Mouse (Mus musculus): ENCODE results near the gene Fig4. TPM values are rescaled to one million over a fixed set of nuclear protein-coding genes. Genes with fewer than 3 reads are reported as not detected.

Gene Fig4
- 15.7 and 16.7 TPM in 2 replicates for polyA plus RNA-seq (2016; fragmentation: Nextera tagmentation; extraction: Ambion mirVana)

- H3K27ac ChIP-seq = peak within 1 kb of the TSS; percentile 83
- under 1% methylated on average over 38 of the region's 38 CpGs for WGBS
- peak; percentile 86 for DNase-seq (ENCODE audit: extremely low spot score, low spot score)
Observed at GRCm38 (mm10) chr10:41302689-41303431, at the start of gene Fig4. Gene Fig4 (minus strand): TSS chr10:41303260.

GRCm38 (mm10) chr10:41341346-41341745 lies 38.3 kb upstream of the Fig4 start:
- H3K9me3 ChIP-seq = no peaks in the 10 kb centered on the region
- DNase-seq (ENCODE audit: extremely low spot score, low spot score) = no peak
- H3K27me3 ChIP-seq (ENCODE audit: poor library complexity, severe bottlenecking) = no peaks in the 10 kb centered on the region
- no peak overlapping the region for H3K27ac ChIP-seq
- H3K4me3 ChIP-seq = no peak overlapping the region
- WGBS = 94% methylated on average over 7 of the region's 7 CpGs
- no peaks in the 10 kb centered on the region for H3K36me3 ChIP-seq (replicated peaks)
- no peaks in the 10 kb centered on the region for H3K4me1 ChIP-seq

More at GRCm38 (mm10) chr10:41302689-41303431, at the start of gene Fig4:
- Histone ChIP-seq H3K4me1 (peaks cover 11% of the 10 kb centered on the region), H3K36me3 (replicated peaks) (no peaks in the 10 kb centered on the region), H3K9me3 (no peaks in the 10 kb centered on the region), H3K4me3 (peak within 1 kb of the TSS; percentile 84), H3K27me3 (ENCODE audit: poor library complexity, severe bottlenecking) (no peaks in the 10 kb centered on the region)

GRCm38 (mm10) chr10:41332533-41333043 lies 29.5 kb upstream of the Fig4 start:
- no peaks in the 10 kb centered on the region for H3K4me1 ChIP-seq
- H3K27me3 ChIP-seq (ENCODE audit: poor library complexity, severe bottlenecking) = no peaks in the 10 kb centered on the region
- no peaks in the 10 kb centered on the region for H3K36me3 ChIP-seq (replicated peaks)
- no peak overlapping the region for H3K4me3 ChIP-seq
- no peaks in the 10 kb centered on the region for H3K9me3 ChIP-seq
- DNase-seq (ENCODE audit: extremely low spot score, low spot score) = no peak
- no peak overlapping the region for H3K27ac ChIP-seq
- 88% methylated on average over 2 of the region's 2 CpGs for WGBS

GRCm38 (mm10) chr10:41315866-41316265 lies 12.8 kb upstream of the Fig4 start:
- DNase-seq (ENCODE audit: extremely low spot score, low spot score) = no peak
- H3K4me1 ChIP-seq = no peaks in the 10 kb centered on the region
- no peaks in the 10 kb centered on the region for H3K27me3 ChIP-seq (ENCODE audit: poor library complexity, severe bottlenecking)
- no peaks in the 10 kb centered on the region for H3K9me3 ChIP-seq
- H3K4me3 ChIP-seq = no peak overlapping the region
- WGBS = 83% methylated on average over 3 of the region's 3 CpGs
- no peak overlapping the region for H3K27ac ChIP-seq
- H3K36me3 ChIP-seq (replicated peaks) = no peaks in the 10 kb centered on the region

GRCm38 (mm10) chr10:41308205-41308604 lies 5.1 kb upstream of the Fig4 start:
- 90% methylated on average over 4 of the region's 4 CpGs for WGBS
- H3K9me3 ChIP-seq = no peaks in the 10 kb centered on the region
- H3K27ac ChIP-seq = no peak overlapping the region
- H3K4me3 ChIP-seq = no peak overlapping the region
- H3K27me3 ChIP-seq (ENCODE audit: poor library complexity, severe bottlenecking) = no peaks in the 10 kb centered on the region
- no peak for DNase-seq (ENCODE audit: extremely low spot score, low spot score)
- H3K36me3 ChIP-seq (replicated peaks) = no peaks in the 10 kb centered on the region
- H3K4me1 ChIP-seq = no peaks in the 10 kb centered on the region

- 83% methylated on average over 9 of the region's 9 CpGs for WGBS
- Histone ChIP-seq H3K4me1 (peaks cover 11% of the 10 kb centered on the region), H3K9me3 (no peaks in the 10 kb centered on the region), H3K4me3 (no peak overlapping the region), H3K27ac (no peak overlapping the region), H3K27me3 (ENCODE audit: poor library complexity, severe bottlenecking) (no peaks in the 10 kb centered on the region), H3K36me3 (replicated peaks) (no peaks in the 10 kb centered on the region)
- no peak for DNase-seq (ENCODE audit: extremely low spot score, low spot score)
Observed at GRCm38 (mm10) chr10:41304961-41305455, 1.9 kb upstream of the Fig4 start.

GRCm38 (mm10) chr10:41303639-41304444 lies 782 bp upstream of the Fig4 start, which contains the start of gene Ak9:
Gene Ak9 (plus strand): TSS chr10:41303980.
- Histone ChIP-seq H3K4me3 (peak within 1 kb of the TSS; percentile 84), H3K4me1 (peaks cover 11% of the 10 kb centered on the region), H3K27ac (peak within 1 kb of the TSS; percentile 83), H3K27me3 (ENCODE audit: poor library complexity, severe bottlenecking) (no peaks in the 10 kb centered on the region), H3K9me3 (no peaks in the 10 kb centered on the region), H3K36me3 (replicated peaks) (no peaks in the 10 kb centered on the region)
- under 1% methylated on average over 25 of the region's 25 CpGs for WGBS
- peak; percentile 84 for DNase-seq (ENCODE audit: extremely low spot score, low spot score)

GRCm38 (mm10) chr10:41300161-41300560 lies 2.9 kb downstream of the Fig4 start:
- DNase-seq (ENCODE audit: extremely low spot score, low spot score) = no peak
- Histone ChIP-seq H3K27ac (no peak overlapping the region), H3K36me3 (replicated peaks) (no peaks in the 10 kb centered on the region), H3K9me3 (no peaks in the 10 kb centered on the region), H3K4me3 (no peak overlapping the region), H3K27me3 (ENCODE audit: poor library complexity, severe bottlenecking) (no peaks in the 10 kb centered on the region), H3K4me1 (peaks cover 13% of the 10 kb centered on the region)
- 71% methylated on average over 1 of the region's 1 CpGs for WGBS

GRCm38 (mm10) chr10:41295145-41295544 lies 7.9 kb downstream of the Fig4 start:
- Histone ChIP-seq H3K9me3 (no peaks in the 10 kb centered on the region), H3K27ac (no peak overlapping the region), H3K36me3 (replicated peaks) (no peaks in the 10 kb centered on the region), H3K4me1 (peaks cover 23% of the 10 kb centered on the region), H3K27me3 (ENCODE audit: poor library complexity, severe bottlenecking) (no peaks in the 10 kb centered on the region), H3K4me3 (no peak overlapping the region)
- WGBS = 51% methylated on average over 7 of the region's 7 CpGs
- DNase-seq (ENCODE audit: extremely low spot score, low spot score) = no peak

GRCm38 (mm10) chr10:41294734-41295133 lies 8.3 kb downstream of the Fig4 start:
- 88% methylated on average over 11 of the region's 11 CpGs for WGBS

GRCm38 (mm10) chr10:41293019-41293418 lies 10.0 kb downstream of the Fig4 start:
- H3K4me3 ChIP-seq = no peak overlapping the region
- 45% methylated on average over 7 of the region's 7 CpGs for WGBS
- no peaks in the 10 kb centered on the region for H3K9me3 ChIP-seq
- H3K4me1 ChIP-seq = peaks cover 32% of the 10 kb centered on the region
- DNase-seq (ENCODE audit: extremely low spot score, low spot score) = no peak
- peak overlapping the region; percentile 40; the same call in 1 of the 2 replicates for H3K27ac ChIP-seq
- H3K27me3 ChIP-seq (ENCODE audit: poor library complexity, severe bottlenecking) = no peaks in the 10 kb centered on the region
- no peaks in the 10 kb centered on the region for H3K36me3 ChIP-seq (replicated peaks)

More at GRCm38 (mm10) chr10:41294734-41295133, 8.3 kb downstream of the Fig4 start:
- Histone ChIP-seq H3K27me3 (ENCODE audit: poor library complexity, severe bottlenecking) (no peaks in the 10 kb centered on the region), H3K4me3 (no peak overlapping the region), H3K9me3 (no peaks in the 10 kb centered on the region), H3K36me3 (replicated peaks) (no peaks in the 10 kb centered on the region), H3K4me1 (peaks cover 23% of the 10 kb centered on the region), H3K27ac (no peak overlapping the region)
- no peak for DNase-seq (ENCODE audit: extremely low spot score, low spot score)

- H3K27me3 ChIP-seq (ENCODE audit: poor library complexity, severe bottlenecking) = no peaks in the 10 kb centered on the region
- no peak overlapping the region for H3K4me3 ChIP-seq
- no peak overlapping the region for H3K27ac ChIP-seq
- peaks cover 32% of the 10 kb centered on the region for H3K4me1 ChIP-seq
- DNase-seq (ENCODE audit: extremely low spot score, low spot score) = no peak
- H3K36me3 ChIP-seq (replicated peaks) = no peaks in the 10 kb centered on the region
- 92% methylated on average over 2 of the region's 2 CpGs for WGBS
- H3K9me3 ChIP-seq = no peaks in the 10 kb centered on the region
Observed at GRCm38 (mm10) chr10:41291021-41291420, 12.0 kb downstream of the Fig4 start.
